Mouse (Mus musculus) cerebellum, postnatal 10 days (tissue): Measurements from ENCODE around the gene Pak6.

Experiments used
- DNase-seq, 2 experiments: peaks; one replicate each; pipeline ENCODE4 v3.0.0; 2021; ENCODE audit warnings: mixed read lengths in 2 of 2

The Pak6 gene

GRCm38 (mm10) chr2:118667181-118667580 is 4.1 kb downstream of the Pak6 start:
- no peak for DNase-seq

GRCm38 (mm10) chr2:118669245-118669644 is 6.1 kb downstream of the Pak6 start:
- no peak for DNase-seq

- DNase-seq: peak in 1 of 2 experiments; percentile 32
Observed at GRCm38 (mm10) chr2:118669785-118670184, 6.7 kb downstream of the Pak6 start.

- no peak for DNase-seq
Observed at GRCm38 (mm10) chr2:118671728-118672127, 8.6 kb downstream of the Pak6 start.

GRCm38 (mm10) chr2:118673686-118674465 is 10.8 kb downstream of the Pak6 start:
- DNase-seq: no peak

- no peak for DNase-seq
Observed at GRCm38 (mm10) chr2:118674500-118674899, 11.4 kb downstream of the Pak6 start.

GRCm38 (mm10) chr2:118676839-118677741 is 14.0 kb downstream of the Pak6 start:
- DNase-seq: peak; percentile 43 to 51

GRCm38 (mm10) chr2:118677817-118678216 is 14.7 kb downstream of the Pak6 start:
- DNase-seq: peak; percentile 61 to 64

GRCm38 (mm10) chr2:118679577-118679976 is 16.5 kb downstream of the Pak6 start:
- DNase-seq: no peak

GRCm38 (mm10) chr2:118680926-118681325 is 17.8 kb downstream of the Pak6 start:
- DNase-seq: no peak

GRCm38 (mm10) chr2:118682544-118683260 is 19.6 kb downstream of the Pak6 start:
- DNase-seq: peak; percentile 39 to 49

- DNase-seq: no peak
Observed at GRCm38 (mm10) chr2:118685088-118685487, 22.0 kb downstream of the Pak6 start.

GRCm38 (mm10) chr2:118686693-118687092 is 23.6 kb downstream of the Pak6 start:
- DNase-seq: no peak

- no peak for DNase-seq
Observed at GRCm38 (mm10) chr2:118687791-118688190, 24.7 kb downstream of the Pak6 start.

GRCm38 (mm10) chr2:118689875-118690274 is 26.8 kb downstream of the Pak6 start:
- peak in 1 of 2 experiments; percentile 25 for DNase-seq

GRCm38 (mm10) chr2:118693370-118693966 is 30.4 kb downstream of the Pak6 start:
- peak; percentile 84 to 85 for DNase-seq

- peak; percentile 74 to 81 for DNase-seq
Observed at GRCm38 (mm10) chr2:118695677-118696232, 32.7 kb downstream of the Pak6 start.

- DNase-seq: peak; percentile 49 to 67
Observed at GRCm38 (mm10) chr2:118696451-118697308, 33.6 kb downstream of the Pak6 start.

GRCm38 (mm10) chr2:118697311-118697877 is 34.3 kb downstream of the Pak6 start:
- no peak for DNase-seq

GRCm38 (mm10) chr2:118697955-118698354 is 34.9 kb downstream of the Pak6 start:
- DNase-seq: peak in 1 of 2 experiments; percentile 30
